Mouse (Mus musculus) forebrain, embryonic 16.5 days (tissue): ENCODE measurements around the gene Ptbp1. TPM values are rescaled to one million over a fixed set of nuclear protein-coding genes. Genes with fewer than 3 reads are reported as not detected.
A peak's percentile ranks its signal among the peaks of the same experiment; 100 is the strongest.

ENCODE experiments used
- ATAC-seq: fragments of 200-750 bp; cut with Nextera tagmentation; 2 replicates; pipeline ENCODE4 v1.8.0; 2017; ENCODE audit warnings: mild to moderate bottlenecking, moderate library complexity
- H3K27ac ChIP-seq: fragments of 300-500 bp; sonication (generic); 2 replicates; pipeline ENCODE4 v1.5.1; 2014; ENCODE audit warnings: low read length, control low read depth
- H3K27me3 ChIP-seq: fragments of 300-500 bp; sonication (generic); replicated peaks from 2 replicates; pipeline ENCODE4 v1.6.1; 2014; ENCODE audit warnings: low read length; ENCODE audit not compliant: control insufficient read depth, insufficient read depth
- H3K36me3 ChIP-seq: fragments of 300-500 bp; sonication (generic); 2 replicates; pipeline ENCODE4 v1.6.1; 2014; ENCODE audit not compliant: control insufficient read depth, insufficient read depth
- H3K4me1 ChIP-seq: fragments of 300-500 bp; sonication (generic); replicated peaks from 2 replicates; pipeline ENCODE4 v1.6.1; 2014; ENCODE audit warnings: low read length; ENCODE audit not compliant: control insufficient read depth, insufficient read depth
- H3K4me2 ChIP-seq: fragments of 300-500 bp; sonication (generic); 2 replicates; pipeline ENCODE4 v1.6.1; 2014; ENCODE audit warnings: mild to moderate bottlenecking, low read length, control low read depth
- H3K4me3 ChIP-seq: fragments of 300-500 bp; sonication (generic); replicated peaks from 2 replicates; pipeline ENCODE4 v1.5.1; 2014; ENCODE audit warnings: mild to moderate bottlenecking, low read length, control low read depth
- H3K9ac ChIP-seq: fragments of 300-500 bp; sonication (generic); replicated peaks from 2 replicates; pipeline ENCODE4 v1.6.1; 2014; ENCODE audit warnings: low read depth, low read length, control low read depth
- H3K9me3 ChIP-seq: fragments of 300-500 bp; sonication (generic); 2 replicates; pipeline ENCODE4 v1.6.1; 2016; ENCODE audit warnings: low read length; ENCODE audit not compliant: control insufficient read depth
- WGBS: fragments of 180-500 bp; shearing (Covaris S2); extraction: QIAGEN DNeasy Blood & Tissue Kit; methylation state at CpG from one replicate; pipeline ENCODE4 v1.1.7; 2014; 5-methylcytosine and 5-hydroxymethylcytosine counted together
- polyA plus RNA-seq: library from polyadenylated mRNA; unstranded; fragments of >200 nt; fragmentation: Nextera tagmentation; extraction: Ambion mirVana; gene quantifications from 2 replicates; pipeline ENCODE4 v1.2.1, GENCODE M21; 2015

The Ptbp1 gene
- polyA plus RNA-seq, 1 experiment from 2014 or later: 98.3 TPM

DNA sequence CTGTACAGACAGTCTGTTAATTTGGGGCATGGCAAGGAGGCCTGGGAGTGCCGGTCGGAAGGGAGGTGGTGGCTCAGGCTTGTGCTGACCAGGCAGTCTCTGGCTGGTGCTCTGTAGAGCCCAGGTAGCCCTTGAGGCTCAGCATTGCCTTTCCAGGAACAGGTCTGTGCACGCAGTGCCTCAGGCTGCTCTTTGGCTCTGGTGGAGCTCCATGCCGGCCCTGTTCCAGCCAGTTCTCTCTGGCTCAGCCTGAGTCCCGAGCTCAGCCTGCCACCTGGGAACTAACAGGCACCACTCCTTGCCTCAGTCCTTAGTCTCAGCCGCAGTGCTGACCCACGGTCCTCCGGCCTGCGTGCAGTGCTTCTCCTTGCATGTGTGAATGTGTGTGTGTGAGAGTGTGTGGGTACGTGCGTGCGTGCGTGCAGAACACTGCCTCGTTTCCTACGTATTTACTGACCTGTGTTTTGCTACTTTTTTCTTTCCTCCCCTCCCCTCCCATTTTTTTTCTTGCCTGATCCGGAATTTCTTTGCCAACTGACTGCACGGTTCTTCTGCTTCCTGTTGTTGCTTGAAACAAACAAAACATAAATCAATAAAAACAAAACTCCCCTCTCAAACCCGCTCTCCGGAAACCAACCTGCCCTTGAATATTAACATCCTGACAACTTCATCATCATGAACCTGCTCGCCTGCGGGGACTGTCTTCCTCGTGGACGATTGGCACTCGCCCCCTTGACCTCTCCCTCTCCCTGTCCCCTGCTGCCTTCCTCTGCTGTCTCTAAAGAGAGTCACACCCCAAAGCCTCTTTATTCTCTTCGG is 7.2 kb downstream of the Ptbp1 start:
- H3K4me2 ChIP-seq: no peak overlapping the region
- ATAC-seq: no peak
- 73% methylated on average over 25 of the region's 25 CpGs for WGBS
- H3K27me3 ChIP-seq: no peaks in the 10 kb centered on the region
- H3K9me3 ChIP-seq: no peaks in the 10 kb centered on the region
- H3K27ac ChIP-seq: no peak overlapping the region
- H3K9ac ChIP-seq: no peak overlapping the region
- H3K4me3 ChIP-seq: no peak overlapping the region
- peaks cover 42% of the 10 kb centered on the region for H3K36me3 ChIP-seq
- peaks cover 30% of the 10 kb centered on the region for H3K4me1 ChIP-seq

DNA sequence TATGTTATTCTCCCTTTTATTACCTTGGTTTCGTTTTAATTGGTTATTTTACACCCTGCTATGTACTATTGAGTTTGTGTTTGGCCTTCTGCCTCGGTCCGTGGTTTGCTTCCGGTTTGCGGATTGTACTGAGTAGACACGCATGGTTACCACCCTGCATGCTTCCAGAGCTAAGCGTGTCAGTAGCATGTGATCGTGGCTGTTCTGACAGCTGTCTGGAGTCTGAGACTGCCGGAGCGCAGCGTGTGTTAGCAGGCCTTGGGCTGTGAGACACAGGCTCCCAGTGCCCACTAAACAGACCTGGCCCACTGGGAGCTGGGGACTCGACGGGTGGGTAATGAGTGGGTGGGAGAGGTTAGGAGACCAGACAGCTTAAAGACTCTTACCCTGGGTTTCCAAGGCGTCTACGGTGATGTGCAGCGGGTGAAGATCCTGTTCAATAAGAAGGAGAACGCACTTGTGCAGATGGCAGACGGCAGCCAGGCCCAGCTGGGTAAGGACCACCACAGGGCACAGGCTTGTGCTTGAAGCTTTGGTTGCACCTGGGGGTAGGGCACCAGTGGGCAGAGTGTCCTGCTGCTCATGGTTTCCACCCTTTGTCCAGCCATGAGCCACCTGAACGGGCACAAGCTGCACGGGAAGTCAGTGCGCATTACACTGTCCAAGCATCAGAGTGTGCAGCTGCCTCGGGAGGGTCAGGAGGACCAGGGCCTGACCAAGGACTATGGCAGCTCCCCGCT is 8.0 kb downstream of the Ptbp1 start:
- no peak for ATAC-seq
- Histone ChIP-seq H3K9ac (no peak overlapping the region), H3K27me3 (no peaks in the 10 kb centered on the region), H3K4me2 (no peak overlapping the region), H3K4me1 (peaks cover 22% of the 10 kb centered on the region), H3K27ac (no peak overlapping the region), H3K36me3 (peaks cover 46% of the 10 kb centered on the region), H3K9me3 (no peaks in the 10 kb centered on the region), H3K4me3 (no peak overlapping the region)
- WGBS: 78% methylated on average over 23 of the region's 23 CpGs

DNA sequence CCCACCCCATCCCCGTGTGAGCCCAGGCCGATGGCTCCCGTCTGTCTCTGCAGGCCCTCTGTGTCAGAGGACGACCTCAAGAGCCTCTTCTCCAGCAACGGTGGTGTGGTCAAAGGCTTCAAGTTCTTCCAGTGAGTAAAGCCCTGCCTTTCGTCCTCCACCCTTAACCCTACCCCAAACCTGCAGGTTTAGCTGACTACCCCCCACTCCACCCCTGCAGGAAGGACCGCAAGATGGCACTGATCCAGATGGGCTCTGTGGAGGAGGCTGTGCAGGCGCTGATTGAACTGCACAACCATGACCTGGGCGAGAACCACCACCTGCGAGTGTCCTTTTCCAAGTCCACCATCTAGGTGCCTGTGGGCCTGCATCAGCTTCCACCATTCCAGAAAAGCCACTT is 8.7 kb downstream of the Ptbp1 start:
- no peak overlapping the region for H3K4me2 ChIP-seq
- ATAC-seq: no peak
- no peak overlapping the region for H3K27ac ChIP-seq
- H3K4me3 ChIP-seq: no peak overlapping the region
- no peak overlapping the region for H3K9ac ChIP-seq
- peaks cover 46% of the 10 kb centered on the region for H3K36me3 ChIP-seq
- H3K9me3 ChIP-seq: no peaks in the 10 kb centered on the region
- H3K27me3 ChIP-seq: no peaks in the 10 kb centered on the region
- peaks cover 20% of the 10 kb centered on the region for H3K4me1 ChIP-seq
- WGBS: 72% methylated on average over 10 of the region's 10 CpGs

DNA sequence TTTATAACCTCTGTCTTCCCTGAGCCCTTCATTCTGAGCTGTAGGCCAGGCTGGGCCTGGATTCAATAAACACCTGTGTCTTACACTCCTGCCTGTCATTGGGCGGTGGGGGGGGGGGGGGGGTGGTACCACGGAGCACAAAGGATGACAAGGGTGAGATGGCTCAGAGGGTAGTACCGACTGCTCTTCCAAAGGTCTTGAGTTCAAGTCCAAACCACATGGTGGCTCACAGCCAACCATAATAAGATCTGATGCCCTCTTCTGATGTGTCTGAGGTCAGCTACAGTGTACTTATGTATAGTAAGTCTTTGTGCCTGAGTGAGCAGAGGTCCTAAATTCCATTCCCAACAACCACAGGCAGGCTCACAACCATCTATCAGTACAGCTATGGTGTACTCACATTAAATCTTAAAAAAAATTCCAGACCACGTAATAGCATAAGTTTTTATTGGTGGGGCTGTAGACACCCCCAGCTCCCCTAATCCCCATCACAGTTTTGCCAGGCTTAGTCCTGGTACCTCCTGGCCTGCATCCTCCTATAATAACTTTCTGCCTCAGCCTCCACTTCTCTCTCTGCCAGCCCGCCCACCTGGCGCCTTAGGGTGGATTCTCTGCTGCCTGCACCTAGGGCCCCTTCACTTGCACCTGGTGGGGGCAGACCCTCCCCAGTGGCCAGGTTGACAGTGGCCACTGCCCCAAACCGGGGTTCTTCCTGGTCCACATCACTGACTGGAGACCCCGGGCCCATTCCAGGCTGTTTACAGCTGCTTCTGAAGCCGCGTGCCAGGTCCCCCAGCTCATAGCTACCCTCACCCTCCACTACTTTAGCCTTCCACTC is 10.3 kb downstream of the Ptbp1 start:
- 0 out of 2 replicates have a peak overlapping the region, but pooled peaks have one; percentile 25 for H3K27ac ChIP-seq
- H3K9ac ChIP-seq: no peak overlapping the region
- peaks cover 16% of the 10 kb centered on the region for H3K4me1 ChIP-seq
- no peaks in the 10 kb centered on the region for H3K27me3 ChIP-seq
- H3K4me2 ChIP-seq: no peak overlapping the region
- H3K4me3 ChIP-seq: no peak overlapping the region
- H3K9me3 ChIP-seq: no peaks in the 10 kb centered on the region
- WGBS: 51% methylated on average over 10 of the region's 10 CpGs
- peak; percentile 1; the same call in 1 of the 2 replicates for ATAC-seq
- peaks cover 41% of the 10 kb centered on the region for H3K36me3 ChIP-seq

DNA sequence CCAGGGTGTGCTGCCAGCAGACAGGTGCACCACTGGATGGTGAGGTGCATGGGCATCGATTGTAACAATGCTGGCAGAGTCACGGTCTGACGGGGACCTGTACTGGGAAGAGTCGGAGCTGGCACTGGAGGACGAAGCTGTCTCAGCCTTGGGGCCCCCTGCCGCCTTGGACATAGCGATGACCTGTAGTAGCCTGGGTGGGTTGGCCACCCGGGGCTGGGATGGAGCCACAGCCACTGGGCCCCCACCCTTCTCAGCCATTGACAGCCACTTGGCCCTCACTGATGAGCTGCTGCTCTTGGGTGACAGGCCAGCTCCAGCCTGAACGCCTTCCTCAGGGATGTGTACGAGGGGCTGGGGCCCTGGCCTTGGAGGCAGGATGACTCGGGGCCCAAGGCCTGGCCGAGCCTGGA is 11.0 kb downstream of the Ptbp1 start:
- H3K9ac ChIP-seq: no peak overlapping the region

DNA sequence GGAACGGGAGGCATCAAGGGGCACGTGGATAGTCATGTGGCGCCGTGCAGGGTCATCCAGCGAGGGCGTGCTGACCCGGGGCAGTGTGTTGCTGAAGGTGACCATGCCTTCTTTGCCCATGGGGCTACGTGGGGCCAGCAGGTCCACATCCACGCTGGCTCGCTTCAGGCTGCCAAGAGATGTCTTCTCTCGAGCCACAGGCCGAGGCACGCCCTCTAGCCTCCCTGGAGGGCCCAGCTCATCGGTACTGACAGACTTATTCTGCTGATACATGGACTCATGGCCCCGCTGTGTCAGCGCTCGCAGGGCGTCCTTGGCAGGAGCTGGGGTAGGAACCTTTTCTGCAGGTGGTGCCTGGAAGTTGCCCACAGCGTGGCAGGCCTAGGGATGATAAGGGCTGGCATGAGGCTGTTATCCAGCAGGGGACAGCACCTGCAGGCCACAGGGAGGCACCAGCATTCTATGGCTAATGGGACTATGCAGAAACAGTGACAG is 11.6 kb downstream of the Ptbp1 start:
- peaks cover 32% of the 10 kb centered on the region for H3K36me3 ChIP-seq
- ATAC-seq: no peak
- no peak overlapping the region for H3K4me3 ChIP-seq
- H3K4me2 ChIP-seq: no peak overlapping the region
- H3K9ac ChIP-seq: no peak overlapping the region
- no peaks in the 10 kb centered on the region for H3K9me3 ChIP-seq
- H3K4me1 ChIP-seq: peaks cover 19% of the 10 kb centered on the region
- WGBS: 78% methylated on average over 19 of the region's 19 CpGs
- no peaks in the 10 kb centered on the region for H3K27me3 ChIP-seq
- H3K27ac ChIP-seq: no peak overlapping the region

More for the DNA sequence above, 11.0 kb downstream of the Ptbp1 start:
- peak; percentile 20; the same call in 1 of the 2 replicates for ATAC-seq
- H3K27me3 ChIP-seq: no peaks in the 10 kb centered on the region
- H3K36me3 ChIP-seq: peaks cover 38% of the 10 kb centered on the region
- H3K4me2 ChIP-seq: no peak overlapping the region
- H3K27ac ChIP-seq: no peak overlapping the region
- WGBS: 65% methylated on average over 12 of the region's 12 CpGs
- H3K4me1 ChIP-seq: peaks cover 17% of the 10 kb centered on the region
- no peak overlapping the region for H3K4me3 ChIP-seq
- H3K9me3 ChIP-seq: no peaks in the 10 kb centered on the region

DNA sequence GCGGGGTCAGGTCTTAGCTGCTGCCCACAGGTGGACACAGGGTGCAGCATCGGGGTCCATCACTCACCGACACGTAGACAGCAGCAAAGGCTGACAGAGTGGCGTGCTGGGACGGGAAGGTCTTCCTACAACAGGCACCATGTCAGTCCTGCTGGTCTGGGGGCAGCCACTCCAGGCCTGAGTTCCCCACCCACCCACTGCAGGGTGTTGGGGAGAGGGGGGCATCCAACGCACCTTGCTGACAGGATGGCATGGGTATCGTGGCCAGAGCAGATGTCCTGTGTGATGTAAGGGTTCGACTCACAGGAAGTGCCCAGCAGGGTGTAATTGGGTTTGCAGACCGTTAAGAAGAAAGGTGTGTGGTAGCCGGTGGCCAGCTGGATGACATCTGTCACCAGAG is 12.4 kb downstream of the Ptbp1 start:
- Histone ChIP-seq H3K4me3 (no peak overlapping the region), H3K9ac (no peak overlapping the region), H3K4me2 (no peak overlapping the region), H3K9me3 (no peaks in the 10 kb centered on the region), H3K27me3 (no peaks in the 10 kb centered on the region), H3K4me1 (peaks cover 21% of the 10 kb centered on the region), H3K27ac (no peak overlapping the region), H3K36me3 (peaks cover 25% of the 10 kb centered on the region)
- no peak for ATAC-seq
- WGBS: 83% methylated on average over 11 of the region's 11 CpGs

DNA sequence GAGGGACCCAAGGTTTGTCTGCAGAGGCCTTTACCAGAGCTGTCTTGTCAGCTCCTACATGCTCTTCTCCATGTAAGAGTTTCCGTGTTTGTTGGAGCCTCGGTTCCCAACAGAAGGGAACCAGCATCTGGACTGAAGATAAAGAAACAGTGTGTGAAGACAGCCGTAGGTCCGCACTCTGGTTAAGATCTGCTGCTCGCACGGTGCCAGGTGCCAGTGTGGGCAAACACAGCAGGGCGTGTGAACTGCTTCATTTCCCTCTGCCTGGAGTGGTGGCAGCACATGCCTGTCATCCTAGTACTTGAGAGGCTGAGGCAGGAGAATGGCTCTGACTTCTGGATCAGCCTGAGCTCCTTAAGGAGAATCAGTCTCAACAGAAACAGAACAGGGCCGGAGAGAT is 17.6 kb downstream of the Ptbp1 start:
- ATAC-seq: no peak
- Histone ChIP-seq H3K4me3 (0 out of 2 replicates have a peak overlapping the region, but pooled peaks have one; percentile 4), H3K36me3 (peaks cover 4% of the 10 kb centered on the region; the same call in 1 of the 2 replicates), H3K9me3 (no peaks in the 10 kb centered on the region), H3K9ac (no peak overlapping the region), H3K4me1 (peaks cover 44% of the 10 kb centered on the region), H3K27ac (no peak overlapping the region), H3K4me2 (peak overlapping the region; percentile 78), H3K27me3 (no peaks in the 10 kb centered on the region)
- WGBS: 62% methylated on average over 8 of the region's 8 CpGs
